Mouse (Mus musculus) brown adipose tissue, adult 24 weeks (tissue): Measurements from ENCODE around the gene Rnf216. TPM values are rescaled to one million over a fixed set of nuclear protein-coding genes. Genes with fewer than 3 reads are reported as not detected.

Experiments
- H3K27ac ChIP-seq: fragments of 200-500 bp; replicated peaks from 2 replicates; pipeline ENCODE4 v1.5.1; 2012; ENCODE audit warnings: low read depth, mild to moderate bottlenecking, low read length
- H3K4me1 ChIP-seq: fragments of 200-500 bp; 2 replicates; pipeline ENCODE4 v1.6.1; 2012; ENCODE audit warnings: low read length, mixed read lengths; ENCODE audit not compliant: control insufficient read depth, insufficient read depth, insufficient read length
- H3K4me3 ChIP-seq: fragments of 200-500 bp; 2 replicates; pipeline ENCODE4 v1.5.1; 2012; ENCODE audit warnings: low read depth, mild to moderate bottlenecking, low read length, moderate library complexity; ENCODE audit not compliant: insufficient read depth
- polyA plus RNA-seq: library from polyadenylated mRNA; stranded (reverse); fragments of >200 nt; gene quantifications from 2 replicates; pipeline ENCODE4 v1.2.4, GENCODE M21; 2012; ENCODE audit not compliant: missing spikeins, insufficient read depth, insufficient read length

Rnf216 gene
- polyA plus RNA-seq, 1 experiment, result 14.6 TPM

- no peaks in the 10 kb centered on the region for H3K4me1 ChIP-seq
- no peak overlapping the region for H3K4me3 ChIP-seq
- no peak overlapping the region for H3K27ac ChIP-seq
Observed at GRCm38 (mm10) chr5:143126089-143126488, 13.3 kb upstream of the Rnf216 start.

GRCm38 (mm10) chr5:143125601-143126000, 12.8 kb upstream of the Rnf216 start:
- Histone ChIP-seq H3K4me3 (no peak overlapping the region), H3K4me1 (no peaks in the 10 kb centered on the region), H3K27ac (no peak overlapping the region)

- Histone ChIP-seq H3K27ac (no peak overlapping the region), H3K4me1 (no peaks in the 10 kb centered on the region), H3K4me3 (no peak overlapping the region)
Observed at GRCm38 (mm10) chr5:143124805-143125378, 12.1 kb upstream of the Rnf216 start.

- no peaks in the 10 kb centered on the region for H3K4me1 ChIP-seq
- H3K4me3 ChIP-seq, result no peak overlapping the region
- no peak overlapping the region for H3K27ac ChIP-seq
Observed at GRCm38 (mm10) chr5:143122673-143123072, 9.9 kb upstream of the Rnf216 start.

GRCm38 (mm10) chr5:143122125-143122524, 9.3 kb upstream of the Rnf216 start:
- no peaks in the 10 kb centered on the region for H3K4me1 ChIP-seq
- H3K27ac ChIP-seq, result no peak overlapping the region
- no peak overlapping the region for H3K4me3 ChIP-seq

- Histone ChIP-seq H3K4me3 (no peak overlapping the region), H3K27ac (no peak overlapping the region), H3K4me1 (peaks cover 21% of the 10 kb centered on the region)
Observed at GRCm38 (mm10) chr5:143106842-143107241, 6.0 kb downstream of the Rnf216 start.

GRCm38 (mm10) chr5:143103231-143103630, 9.6 kb downstream of the Rnf216 start:
- Histone ChIP-seq H3K4me3 (no peak overlapping the region), H3K4me1 (peaks cover 18% of the 10 kb centered on the region), H3K27ac (no peak overlapping the region)

GRCm38 (mm10) chr5:143101626-143102025, 11.2 kb downstream of the Rnf216 start:
- H3K4me1 ChIP-seq, result peaks cover 18% of the 10 kb centered on the region
- no peak overlapping the region for H3K27ac ChIP-seq
- H3K4me3 ChIP-seq, result no peak overlapping the region

GRCm38 (mm10) chr5:143095256-143095655, 17.5 kb downstream of the Rnf216 start:
- Histone ChIP-seq H3K27ac (no peak overlapping the region), H3K4me3 (no peak overlapping the region), H3K4me1 (no peaks in the 10 kb centered on the region)

- no peak overlapping the region for H3K27ac ChIP-seq
- H3K4me1 ChIP-seq, result no peaks in the 10 kb centered on the region
- H3K4me3 ChIP-seq, result no peak overlapping the region
Observed at GRCm38 (mm10) chr5:143092891-143093290, 19.9 kb downstream of the Rnf216 start.

GRCm38 (mm10) chr5:143084898-143085297, 27.9 kb downstream of the Rnf216 start:
- Histone ChIP-seq H3K4me3 (no peak overlapping the region), H3K4me1 (no peaks in the 10 kb centered on the region), H3K27ac (no peak overlapping the region)

- Histone ChIP-seq H3K4me3 (no peak overlapping the region), H3K27ac (no peak overlapping the region), H3K4me1 (no peaks in the 10 kb centered on the region)
Observed at GRCm38 (mm10) chr5:143079806-143080205, 33.0 kb downstream of the Rnf216 start.

- H3K4me1 ChIP-seq, result no peaks in the 10 kb centered on the region
- no peak overlapping the region for H3K4me3 ChIP-seq
- H3K27ac ChIP-seq, result no peak overlapping the region
Observed at GRCm38 (mm10) chr5:143076603-143077143, 36.1 kb downstream of the Rnf216 start.

GRCm38 (mm10) chr5:143075987-143076386, 36.8 kb downstream of the Rnf216 start:
- Histone ChIP-seq H3K4me1 (no peaks in the 10 kb centered on the region), H3K27ac (no peak overlapping the region), H3K4me3 (no peak overlapping the region)

GRCm38 (mm10) chr5:143069048-143069447, 43.7 kb downstream of the Rnf216 start:
- no peak overlapping the region for H3K27ac ChIP-seq
- H3K4me1 ChIP-seq, result no peaks in the 10 kb centered on the region
- no peak overlapping the region for H3K4me3 ChIP-seq

GRCm38 (mm10) chr5:143068382-143068781, 44.4 kb downstream of the Rnf216 start:
- Histone ChIP-seq H3K27ac (no peak overlapping the region), H3K4me1 (no peaks in the 10 kb centered on the region), H3K4me3 (no peak overlapping the region)
